Mouse (Mus musculus): Measurements from ENCODE around the gene Kdsr. TPM values are rescaled to one million over a fixed set of nuclear protein-coding genes. Genes with fewer than 3 reads are reported as not detected.
"Not testable (repeated sequence)": the region's sequence is repeated elsewhere in the genome, so short reads cannot be mapped to it uniquely, and the experiment has no call there.

The Kdsr gene
- polyA plus RNA-seq, 1 experiment, result 16.8 TPM

DNA sequence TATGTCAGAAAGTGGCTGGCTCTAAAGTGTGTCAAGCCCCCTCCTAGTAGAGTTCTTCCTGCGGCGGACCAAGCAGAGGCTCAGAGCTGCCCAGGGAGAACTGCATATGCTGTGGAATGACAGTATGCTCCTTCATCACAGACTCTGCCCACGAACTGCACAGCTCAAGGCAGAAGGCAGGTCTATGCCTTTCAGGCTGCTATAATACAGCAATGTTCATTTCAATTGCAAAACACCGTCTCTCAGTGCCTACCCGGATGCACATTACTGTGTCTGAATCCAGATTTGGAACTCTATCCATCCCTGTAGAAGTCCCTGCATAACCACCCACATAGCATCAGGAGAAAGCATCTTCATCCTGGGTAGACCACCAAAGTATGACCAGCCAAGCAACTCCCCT, 19.7 kb downstream of the Kdsr start:
- no peak for DNase-seq (ENCODE audit: low spot score)

DNA sequence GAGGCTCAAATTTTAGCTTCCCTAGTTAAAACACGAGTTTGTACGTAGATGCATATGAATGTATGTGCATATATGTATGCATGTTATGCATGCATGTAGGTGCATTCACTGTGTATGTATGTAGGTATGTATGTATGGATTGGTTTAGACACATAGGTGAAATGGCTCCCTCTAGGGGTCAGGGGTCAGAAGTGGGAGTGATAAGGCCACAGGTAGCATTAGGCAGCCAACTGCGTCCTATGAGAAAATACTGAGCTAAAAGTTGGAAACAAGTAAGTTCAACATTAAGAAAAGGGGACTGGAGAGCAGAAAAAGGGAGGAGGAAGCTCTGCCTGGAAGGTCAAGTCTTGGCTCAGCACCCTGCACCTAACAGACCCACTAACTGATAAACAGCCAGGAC, 21.4 kb downstream of the Kdsr start:
- no peak for DNase-seq (ENCODE audit: low spot score)

DNA sequence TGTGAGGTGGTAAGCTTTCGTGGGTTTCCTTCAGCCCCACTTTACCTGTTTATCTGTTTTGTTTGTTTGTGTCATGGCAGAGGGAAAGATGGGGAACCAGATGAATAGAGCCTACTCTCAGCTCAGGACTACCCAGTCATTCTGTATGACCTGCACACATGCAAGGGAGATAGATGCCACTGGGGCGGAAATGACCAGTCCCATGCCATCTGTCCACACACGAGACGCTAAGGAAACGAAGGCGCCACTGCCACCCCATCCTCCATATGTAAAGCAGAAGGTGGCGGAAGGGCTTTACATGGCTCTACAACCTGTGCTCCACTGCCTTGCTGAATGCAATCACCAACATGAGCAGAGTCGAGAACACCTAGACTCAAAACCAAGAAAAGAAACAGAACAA, 23.3 kb downstream of the Kdsr start:
- no peak for DNase-seq (ENCODE audit: low spot score)

DNA sequence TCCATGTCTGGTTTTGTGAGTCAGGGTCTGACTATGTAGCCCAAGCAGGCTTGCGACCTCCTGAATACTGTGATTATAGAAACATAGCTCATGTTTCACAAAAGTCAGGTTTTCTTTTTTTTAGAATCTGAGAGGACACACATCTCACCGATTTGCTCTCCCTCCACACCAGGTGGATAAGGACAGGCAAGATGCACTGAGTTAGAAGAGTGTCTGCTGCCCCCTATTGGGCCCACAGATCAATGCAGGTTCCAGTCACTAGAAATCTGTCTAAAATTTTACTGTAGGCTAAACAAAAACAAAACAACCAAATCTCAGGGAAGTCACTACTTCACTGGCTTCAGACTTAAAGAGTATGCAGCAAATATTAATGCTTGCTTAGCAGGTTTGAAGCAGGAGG, 23.9 kb downstream of the Kdsr start:
- no peak for DNase-seq (ENCODE audit: low spot score)

GRCm38 (mm10) chr1:106722061-106722460, 37.5 kb downstream of the Kdsr start:
- DNase-seq (ENCODE audit: low spot score), result no peak

GRCm38 (mm10) chr1:106717736-106718135, 41.8 kb downstream of the Kdsr start:
- DNase-seq (ENCODE audit: low spot score), result not testable (repeated sequence)

- peak; percentile 36 for DNase-seq (ENCODE audit: low spot score)
Measured at GRCm38 (mm10) chr1:106717071-106717601, 42.4 kb downstream of the Kdsr start.

- DNase-seq (ENCODE audit: low spot score), result no peak
Measured at GRCm38 (mm10) chr1:106716141-106716540, 43.4 kb downstream of the Kdsr start.

GRCm38 (mm10) chr1:106715111-106716083, 44.1 kb downstream of the Kdsr start:
- DNase-seq (ENCODE audit: low spot score), result no peak

DNA sequence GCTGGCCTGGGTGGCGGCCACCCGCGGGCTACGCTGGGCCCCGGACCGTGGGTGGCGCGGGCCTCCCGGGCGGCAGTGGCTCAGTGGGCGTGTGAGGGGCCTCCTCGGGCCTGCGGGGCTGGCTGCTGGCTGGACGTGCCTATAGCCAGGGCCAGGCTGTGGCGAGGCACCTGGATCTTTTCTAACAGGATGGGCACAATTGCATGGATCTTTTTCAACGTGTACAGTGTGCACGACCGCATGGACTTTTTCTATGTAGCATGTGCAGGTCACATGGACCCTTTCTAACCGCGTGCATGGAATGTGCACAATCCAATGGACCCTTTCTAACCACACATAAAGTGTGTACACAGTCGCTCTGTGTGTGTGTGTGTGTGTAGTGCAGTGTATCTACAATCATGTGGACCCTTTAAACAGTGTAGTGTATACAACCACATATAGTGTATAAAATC, 45.0 kb downstream of the Kdsr start:
- no peak for DNase-seq (ENCODE audit: low spot score)

GRCm38 (mm10) chr1:106713621-106714529, 45.7 kb downstream of the Kdsr start, which contains the start of gene Bcl2:
Gene Bcl2 (minus strand): TSS chr1:106714274.
- peak; percentile 69 for DNase-seq (ENCODE audit: low spot score)

DNA sequence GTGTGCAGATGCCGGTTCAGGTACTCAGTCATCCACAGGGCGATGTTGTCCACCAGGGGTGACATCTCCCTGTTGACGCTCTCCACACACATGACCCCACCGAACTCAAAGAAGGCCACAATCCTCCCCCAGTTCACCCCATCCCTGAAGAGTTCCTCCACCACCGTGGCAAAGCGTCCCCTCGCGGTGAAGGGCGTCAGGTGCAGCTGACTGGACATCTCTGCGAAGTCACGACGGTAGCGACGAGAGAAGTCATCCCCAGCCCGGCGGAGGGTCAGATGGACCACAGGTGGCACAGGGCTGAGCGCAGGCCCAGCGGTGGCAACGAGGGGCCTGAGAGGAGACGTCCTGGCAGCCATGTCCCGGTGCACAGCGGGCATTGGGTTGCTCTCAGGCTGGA, 47.2 kb downstream of the Kdsr start:
- DNase-seq (ENCODE audit: low spot score), result peak; percentile 43

DNA sequence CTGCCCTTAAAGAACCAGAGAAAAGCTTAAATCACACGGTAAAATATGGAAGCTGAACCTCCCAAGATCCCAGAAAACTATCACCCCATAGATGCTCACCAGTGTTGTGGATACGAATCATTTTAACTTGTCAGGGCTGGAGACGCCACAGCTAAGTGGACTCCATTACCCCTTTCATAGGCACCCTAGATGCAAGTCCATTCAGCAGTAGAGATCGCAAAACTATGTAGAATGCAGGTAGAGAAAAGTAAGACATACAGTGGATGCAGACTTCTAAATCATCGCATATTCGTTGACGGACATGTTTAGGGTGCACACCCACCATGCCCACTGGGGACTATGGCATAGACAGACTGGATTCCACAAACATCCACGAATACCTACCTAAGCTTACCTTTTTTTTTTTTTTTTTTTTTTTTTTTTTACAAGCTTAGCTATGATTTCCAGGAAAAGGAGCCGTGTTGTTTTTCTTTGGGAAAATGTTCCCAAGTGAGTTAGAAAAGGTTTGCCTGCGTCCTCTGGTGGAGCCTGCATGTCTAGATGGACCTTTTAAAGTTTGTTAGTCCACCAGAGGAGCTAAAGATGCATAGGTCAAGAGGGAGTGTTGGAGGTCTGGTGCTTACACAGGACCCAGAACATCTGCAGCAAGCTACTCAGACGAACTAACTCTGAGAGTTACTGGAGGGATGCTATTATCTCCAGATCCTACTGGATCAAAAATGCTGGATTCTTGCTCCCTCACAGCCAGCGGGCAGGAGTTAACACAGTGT, 48.0 kb downstream of the Kdsr start:
- DNase-seq (ENCODE audit: low spot score), result no peak

DNA sequence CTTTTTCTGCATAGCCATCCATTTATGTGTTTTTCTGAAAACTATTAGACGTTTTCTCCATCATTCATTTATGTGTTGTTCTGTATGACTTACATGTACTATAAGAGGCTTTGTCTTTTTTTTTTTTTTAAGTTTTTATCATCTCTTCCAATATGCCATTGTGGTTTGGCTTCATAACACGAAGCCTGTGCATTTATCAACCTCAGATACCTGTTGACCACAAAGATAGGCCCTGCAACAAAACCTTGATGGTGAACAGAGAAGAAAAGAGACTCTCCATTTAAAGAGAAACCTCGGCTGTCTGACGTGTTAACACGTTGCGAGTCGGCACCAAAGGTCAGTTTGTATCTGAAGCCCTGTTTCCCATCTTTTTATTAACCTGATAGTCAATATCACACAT, 49.3 kb downstream of the Kdsr start:
- DNase-seq (ENCODE audit: low spot score), result no peak

DNA sequence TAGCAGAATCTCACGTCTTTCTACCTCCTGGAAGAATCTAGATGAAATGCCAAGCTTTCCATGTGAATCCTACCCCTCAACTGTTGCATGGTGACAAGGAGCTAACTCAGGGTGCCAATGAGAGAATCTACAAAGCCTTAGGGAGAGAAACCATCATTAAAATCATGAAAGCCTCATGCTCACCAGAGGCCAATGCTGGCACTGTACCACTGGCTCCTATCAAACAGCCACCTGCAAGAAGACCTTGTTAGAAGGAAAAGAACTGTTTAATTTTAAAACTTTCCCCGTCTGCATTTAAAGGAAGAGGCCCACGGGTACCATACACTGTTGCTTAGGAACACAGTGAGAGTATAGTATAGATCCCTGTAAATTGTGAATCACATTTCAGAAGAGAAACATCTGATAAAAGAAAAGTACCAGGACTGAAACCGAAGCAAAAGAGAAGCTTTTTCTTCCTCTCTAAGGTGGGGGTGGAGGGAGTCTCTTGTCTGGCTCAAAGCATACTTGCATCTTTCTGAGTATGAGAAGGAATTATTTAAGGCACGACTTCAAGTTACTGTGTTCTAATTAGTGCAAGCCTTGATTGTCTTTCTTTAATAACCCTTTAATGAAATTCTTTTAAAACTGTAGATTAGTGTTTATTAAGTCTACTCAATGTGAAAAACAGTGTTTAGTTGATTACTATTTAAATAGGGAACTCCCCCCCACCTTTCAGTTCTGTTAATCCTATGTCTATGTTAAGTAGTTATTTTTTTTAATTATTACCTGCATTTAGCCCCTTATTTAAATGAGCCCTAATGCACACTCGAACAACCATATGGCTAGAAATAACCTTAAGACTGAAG, 52.3 kb downstream of the Kdsr start:
- DNase-seq (ENCODE audit: low spot score), result no peak

GRCm38 (mm10) chr1:106703183-106703582, 56.3 kb downstream of the Kdsr start:
- no peak for DNase-seq (ENCODE audit: low spot score)

DNA sequence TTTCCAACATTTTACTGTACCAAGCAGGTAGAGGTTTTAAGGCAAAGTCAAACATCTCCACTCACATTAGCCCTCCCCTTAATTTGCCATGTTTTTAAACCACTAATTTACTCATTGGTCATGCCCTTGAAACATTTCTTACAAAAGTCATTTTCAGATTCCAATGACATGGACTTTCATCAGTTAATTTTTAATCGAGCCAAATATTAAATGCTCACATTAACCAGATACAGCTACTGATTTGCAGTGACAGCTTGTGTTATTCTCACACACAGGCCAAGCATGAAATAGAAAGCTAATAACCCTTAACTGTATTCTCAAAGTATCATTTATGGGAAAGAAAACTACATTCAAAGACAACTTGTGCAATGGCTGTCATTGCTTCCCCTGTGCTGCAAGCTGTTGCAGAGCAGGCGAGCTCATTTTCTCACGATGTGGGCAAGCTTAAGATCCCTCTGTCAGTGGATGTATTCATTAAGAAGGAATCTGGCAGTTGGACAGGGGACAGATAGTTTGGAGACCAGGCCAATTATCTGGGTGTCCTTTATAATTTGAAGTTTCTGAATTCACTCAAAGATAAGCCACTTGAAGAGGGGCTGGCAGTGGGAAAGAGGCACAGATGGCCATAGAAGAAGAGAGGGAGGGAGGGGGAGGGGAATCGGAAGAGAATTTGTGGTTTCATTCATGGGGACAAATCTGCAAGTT, 56.9 kb downstream of the Kdsr start:
- DNase-seq (ENCODE audit: low spot score), result no peak

GRCm38 (mm10) chr1:106700520-106701114, 58.9 kb downstream of the Kdsr start:
- DNase-seq (ENCODE audit: low spot score), result no peak

GRCm38 (mm10) chr1:106696472-106696871, 63.1 kb downstream of the Kdsr start:
- DNase-seq (ENCODE audit: low spot score), result no peak

All from urinary bladder, adult 2 months (tissue).